Mouse (Mus musculus) hindbrain, embryonic 16.5 days (tissue): Measurements from ENCODE around the gene Rab26. TPM values are rescaled to one million over a fixed set of nuclear protein-coding genes. Genes with fewer than 3 reads are reported as not detected.

ENCODE experiments used
- ATAC-seq: fragments of 200-750 bp; cut with Nextera tagmentation; 2 replicates; pipeline ENCODE4 v1.8.0; 2017; ENCODE audit warnings: moderate TSS enrichment, moderate library complexity
- H3K27ac ChIP-seq: fragments of 300-500 bp; sonication (generic); 2 replicates; pipeline ENCODE4 v1.5.1; 2014; ENCODE audit warnings: low read depth, mild to moderate bottlenecking, control low read depth, low read length, moderate library complexity
- H3K27me3 ChIP-seq: fragments of 300-500 bp; sonication (generic); replicated peaks from 2 replicates; pipeline ENCODE4 v1.6.1; 2014; ENCODE audit warnings: low read length; ENCODE audit not compliant: control insufficient read depth, insufficient read depth
- H3K36me3 ChIP-seq: fragments of 300-500 bp; sonication (generic); 2 replicates; pipeline ENCODE4 v1.6.1; 2014; ENCODE audit warnings: mild to moderate bottlenecking, low read length, moderate library complexity, mixed read lengths; ENCODE audit not compliant: control insufficient read depth, insufficient read depth
- H3K4me1 ChIP-seq: fragments of 300-500 bp; sonication (generic); 2 replicates; pipeline ENCODE4 v1.6.1; 2014; ENCODE audit warnings: low read depth, low read length; ENCODE audit not compliant: control insufficient read depth, insufficient read depth
- H3K4me2 ChIP-seq: fragments of 300-500 bp; sonication (generic); 2 replicates; pipeline ENCODE4 v1.6.1; 2014; ENCODE audit warnings: mild to moderate bottlenecking, low read length, control low read depth, moderate library complexity
- H3K4me3 ChIP-seq: fragments of 300-500 bp; sonication (generic); 2 replicates; pipeline ENCODE4 v1.5.1; 2014; ENCODE audit warnings: mild to moderate bottlenecking, low read length, control low read depth, moderate library complexity
- H3K9ac ChIP-seq: fragments of 300-500 bp; sonication (generic); 2 replicates; pipeline ENCODE4 v1.6.1; 2014; ENCODE audit warnings: low read depth, mild to moderate bottlenecking, control low read depth, low read length, moderate library complexity
- H3K9me3 ChIP-seq: fragments of 300-500 bp; sonication (generic); 2 replicates; pipeline ENCODE4 v1.6.1; 2014; ENCODE audit warnings: mild to moderate bottlenecking, low read length, moderate library complexity; ENCODE audit not compliant: control insufficient read depth
- WGBS: fragments of 180-500 bp; shearing (Covaris S2); extraction: QIAGEN DNeasy Blood & Tissue Kit; methylation state at CpG from one replicate; pipeline ENCODE4 v1.1.7; 2014; 5-methylcytosine and 5-hydroxymethylcytosine counted together
- polyA plus RNA-seq: library from polyadenylated mRNA; unstranded; fragments of >200 nt; fragmentation: Nextera tagmentation; extraction: Ambion mirVana; gene quantifications from 2 replicates; pipeline ENCODE4 v1.2.1, GENCODE M21; 2015

Rab26 gene
- polyA plus RNA-seq, 1 experiment from 2014 or later: 13.0 TPM

- under 1% methylated on average over 48 of the region's 48 CpGs for WGBS
- H3K4me3 ChIP-seq: peak within 1 kb of the TSS; percentile 56
Observed at GRCm38 (mm10) chr17:24478663-24479380, 55.2 kb downstream of the Rab26 start, which contains the start of gene Mlst8. TSS of gene Mlst8 (minus strand) at chr17:24479078.

GRCm38 (mm10) chr17:24477985-24478600 lies 55.9 kb downstream of the Rab26 start:
- H3K9me3 ChIP-seq: no peaks in the 10 kb centered on the region
- no peak overlapping the region for H3K27ac ChIP-seq
- H3K4me2 ChIP-seq: peak overlapping the region; percentile 61
- 47% methylated on average over 11 of the region's 11 CpGs for WGBS
- peaks cover 20% of the 10 kb centered on the region for H3K36me3 ChIP-seq
- peak overlapping the region; percentile 56 for H3K4me3 ChIP-seq
- peaks cover 19% of the 10 kb centered on the region for H3K4me1 ChIP-seq
- ATAC-seq: peak; percentile 21; the same call in 1 of the 2 replicates
- peak overlapping the region; percentile 74 for H3K9ac ChIP-seq
- H3K27me3 ChIP-seq: no peaks in the 10 kb centered on the region

More at GRCm38 (mm10) chr17:24478663-24479380, 55.2 kb downstream of the Rab26 start, which contains the start of gene Mlst8:
- ATAC-seq: peak; percentile 95
- peak within 1 kb of the TSS; percentile 74 for H3K9ac ChIP-seq
- peak within 1 kb of the TSS; percentile 61 for H3K4me2 ChIP-seq
- no peaks in the 10 kb centered on the region for H3K9me3 ChIP-seq
- peaks cover 20% of the 10 kb centered on the region for H3K36me3 ChIP-seq
- H3K4me1 ChIP-seq: peaks cover 17% of the 10 kb centered on the region
- H3K27ac ChIP-seq: peak within 1 kb of the TSS; percentile 98
- no peaks in the 10 kb centered on the region for H3K27me3 ChIP-seq

Other genes starting within 250 kb of the Rab26 start
- 1.2 TPM in 2 replicates for gene Abca17, start 183.1 kb downstream of the Rab26 start, polyA plus RNA-seq
- 30.1 and 34.5 TPM in 2 replicates for gene Abca3, start 182.3 kb downstream of the Rab26 start, polyA plus RNA-seq
- 304 and 328 TPM in 2 replicates for gene Rnps1, start 119.6 kb downstream of the Rab26 start, polyA plus RNA-seq
- 48.0 and 59.0 TPM in 2 replicates for gene Eci1, start 107.6 kb downstream of the Rab26 start, polyA plus RNA-seq
- gene Dnase1l2, start 91.1 kb downstream of the Rab26 start, polyA plus RNA-seq: 6.1 and 9.4 TPM in 2 replicates
- 42.3 and 43.5 TPM in 2 replicates for gene E4f1, start 63.9 kb downstream of the Rab26 start, polyA plus RNA-seq
- gene Pgp, start 63.8 kb downstream of the Rab26 start, polyA plus RNA-seq: 83.9 and 85.4 TPM in 2 replicates
- gene Bricd5, start 60.3 kb downstream of the Rab26 start, polyA plus RNA-seq: 0.65 and 1.2 TPM in 2 replicates
- gene Mlst8, start 55.1 kb downstream of the Rab26 start, polyA plus RNA-seq: 36.2 and 39.3 TPM in 2 replicates
- 43.6 and 44.6 TPM in 2 replicates for gene Caskin1, start 45.6 kb downstream of the Rab26 start, polyA plus RNA-seq
- 85.9 and 94.2 TPM in 2 replicates for gene Traf7, start 6.3 kb downstream of the Rab26 start, polyA plus RNA-seq
- 26.8 and 29.9 TPM in 2 replicates for gene Pkd1, start 15.6 kb upstream of the Rab26 start, polyA plus RNA-seq
- gene Tsc2, start 98.4 kb upstream of the Rab26 start, polyA plus RNA-seq: 65.8 and 80.9 TPM in 2 replicates
- 9.6 and 9.9 TPM in 2 replicates for gene Nthl1, start 98.5 kb upstream of the Rab26 start, polyA plus RNA-seq
- gene Slc9a3r2, start 116.1 kb upstream of the Rab26 start, polyA plus RNA-seq: 60.8 TPM in 2 replicates
- 0.54 and 0.75 TPM in 2 replicates for gene Npw, start 124.2 kb upstream of the Rab26 start, polyA plus RNA-seq
- gene Zfp598, start 135.5 kb upstream of the Rab26 start, polyA plus RNA-seq: 10.8 and 18.7 TPM in 2 replicates
- 272 and 319 TPM in 2 replicates for gene Syngr3, start 155.7 kb upstream of the Rab26 start, polyA plus RNA-seq
- 35.4 and 37.3 TPM in 2 replicates for gene Gfer, start 161.9 kb upstream of the Rab26 start, polyA plus RNA-seq
- 1.7 and 2.3 TPM in 2 replicates for gene Noxo1, start 162.0 kb upstream of the Rab26 start, polyA plus RNA-seq
- gene Tbl3, start 173.4 kb upstream of the Rab26 start, polyA plus RNA-seq: 62.4 and 69.9 TPM in 2 replicates
- gene Rnf151, start 183.9 kb upstream of the Rab26 start, polyA plus RNA-seq: not detected in 2 replicates
- 732 and 739 TPM in 2 replicates for gene Rps2, start 183.9 kb upstream of the Rab26 start, polyA plus RNA-seq
- gene Ndufb10, start 190.3 kb upstream of the Rab26 start, polyA plus RNA-seq: 271 and 307 TPM in 2 replicates
- 0.25 TPM in 1 of 2 replicates, not detected in the other for gene Rpl3l, start 193.6 kb upstream of the Rab26 start, polyA plus RNA-seq
- 17.5 and 18.9 TPM in 2 replicates for gene Msrb1, start 202.4 kb upstream of the Rab26 start, polyA plus RNA-seq
- 0.23 and 0.32 TPM in 2 replicates for gene Hs3st6, start 218.8 kb upstream of the Rab26 start, polyA plus RNA-seq